Mouse (Mus musculus): ENCODE measurements around the gene Slbp. TPM values are rescaled to one million over a fixed set of nuclear protein-coding genes. Genes with fewer than 3 reads are reported as not detected.

The Slbp gene
- total RNA-seq, 2 experiments from 2014 or later: 50.1 to 56.5 TPM

DNA sequence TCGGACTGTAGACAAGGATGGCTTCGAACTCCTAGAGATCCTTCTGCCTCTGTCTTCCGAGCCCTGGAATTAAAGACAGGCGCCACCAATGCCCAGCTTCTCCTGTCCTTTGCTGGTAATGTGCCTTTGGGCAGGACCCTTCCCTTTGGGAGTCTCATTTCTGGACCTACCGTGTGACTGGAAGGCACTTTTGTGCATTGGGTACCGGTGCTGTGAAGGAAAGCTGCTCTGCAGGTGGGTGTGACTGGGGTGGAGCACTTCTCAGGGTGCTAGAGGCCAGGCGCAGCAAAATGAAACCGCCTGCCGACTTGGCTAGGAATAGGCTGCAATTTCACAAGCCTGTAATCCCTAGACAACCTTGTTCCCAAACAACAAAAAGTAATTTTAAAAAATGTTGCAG, 22.3 kb downstream of the Slbp start:
- DNase-seq: peak; percentile 68

DNA sequence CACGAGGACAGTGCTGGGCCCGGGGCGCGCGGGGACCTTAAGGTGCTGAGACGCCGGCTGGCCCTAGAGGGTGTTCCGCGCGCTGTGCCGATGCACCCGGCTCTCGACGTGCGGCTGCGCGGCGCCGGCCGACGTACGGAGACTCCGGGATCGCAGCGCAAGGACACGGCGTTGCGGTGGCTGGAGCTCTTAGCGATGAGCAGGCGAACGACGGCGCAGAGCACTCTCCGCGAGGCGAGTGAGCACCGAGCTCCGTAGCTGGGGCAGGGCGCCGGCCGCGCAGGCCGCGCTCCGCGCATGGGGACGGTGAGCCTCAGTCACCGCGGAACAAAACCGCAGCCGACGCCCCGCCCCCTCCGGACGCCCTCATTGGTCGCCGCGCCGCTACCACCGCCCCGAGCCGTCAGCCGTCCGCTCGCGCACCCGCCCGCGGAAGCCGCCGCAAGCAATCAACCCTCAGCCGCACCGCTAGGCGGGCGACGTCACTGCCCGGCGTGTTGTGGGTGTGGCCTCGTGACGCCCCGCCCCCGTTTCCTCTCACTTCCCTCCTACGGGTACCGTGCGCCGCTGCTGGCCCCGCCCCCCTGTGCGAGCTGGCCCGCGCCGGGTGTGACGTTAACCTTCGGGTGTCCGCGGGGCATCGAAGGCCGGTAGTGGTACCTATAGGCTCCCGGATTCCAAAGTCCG, 22.9 kb downstream of the Slbp start, which contains the start of the genes Fam53a and Gm9903:
Fam53a (minus strand) TSS at position 335 of the 687 bp plus-strand sequence.
Gm9903 (plus strand) TSS at position 625 of the 687 bp plus-strand sequence.
- DNase-seq: peak; percentile 100

DNA sequence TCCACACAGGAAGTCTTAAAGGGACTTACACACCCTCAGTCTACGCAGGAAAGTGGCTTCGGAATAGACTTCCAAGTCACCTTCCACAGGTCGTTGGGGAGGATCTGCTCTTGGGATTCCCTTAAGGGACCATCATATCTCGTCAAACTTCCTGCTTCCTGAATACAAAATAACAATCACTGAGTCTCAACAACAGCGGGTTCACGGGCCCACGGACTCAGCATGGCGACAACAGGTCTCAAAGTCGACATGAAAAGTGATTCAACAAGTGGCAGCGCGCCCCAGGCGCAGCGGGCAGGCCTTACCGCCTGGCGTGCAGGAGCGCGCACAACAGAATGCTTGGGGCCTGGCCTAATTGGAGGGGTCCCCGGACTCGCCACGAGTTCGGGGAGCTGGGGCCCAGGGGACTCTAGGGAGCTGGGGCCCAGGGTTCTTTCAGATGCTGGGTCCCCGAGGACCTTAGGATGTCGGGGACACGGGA, 23.5 kb downstream of the Slbp start:
- DNase-seq: peak; percentile 73

DNA sequence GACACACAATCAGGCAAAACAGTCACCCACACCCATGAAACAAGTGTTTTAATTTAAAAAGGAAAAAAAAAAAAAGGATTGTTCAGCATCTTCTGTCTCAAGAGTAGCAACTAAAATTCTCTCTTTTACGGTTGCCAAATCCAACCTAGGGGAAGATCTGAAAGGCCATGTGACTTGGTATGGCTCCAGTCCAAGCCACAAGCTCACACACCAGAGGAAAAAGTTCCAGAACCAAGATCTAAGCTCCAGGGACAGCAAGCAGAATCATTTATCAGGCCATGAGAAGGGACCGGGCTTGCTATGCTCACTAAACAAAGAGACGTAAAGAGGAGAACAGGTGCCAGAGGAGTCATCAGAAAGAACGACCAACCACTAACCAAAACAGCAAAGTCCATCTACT, 24.4 kb downstream of the Slbp start:
- peak; percentile 54 for DNase-seq

DNA sequence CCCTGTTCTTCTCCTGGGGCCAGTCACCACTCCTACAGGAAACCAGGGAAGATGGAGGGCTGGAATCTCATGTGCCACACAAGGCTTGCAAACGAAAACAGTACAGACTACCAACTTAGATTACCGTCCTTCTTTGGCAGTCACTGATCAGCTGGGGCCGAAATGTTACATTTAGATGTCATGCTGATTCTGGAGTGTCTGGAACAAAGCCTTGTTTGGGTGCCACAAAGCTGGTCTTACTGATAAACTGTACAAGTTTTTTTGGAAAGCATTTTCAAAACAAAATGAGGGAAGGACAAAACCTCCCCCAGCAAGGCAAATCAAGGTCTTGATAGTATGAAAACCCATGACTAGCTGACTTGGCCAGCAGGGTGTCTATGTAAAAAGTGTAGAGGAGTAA, 28.6 kb downstream of the Slbp start:
- DNase-seq: no peak

DNA sequence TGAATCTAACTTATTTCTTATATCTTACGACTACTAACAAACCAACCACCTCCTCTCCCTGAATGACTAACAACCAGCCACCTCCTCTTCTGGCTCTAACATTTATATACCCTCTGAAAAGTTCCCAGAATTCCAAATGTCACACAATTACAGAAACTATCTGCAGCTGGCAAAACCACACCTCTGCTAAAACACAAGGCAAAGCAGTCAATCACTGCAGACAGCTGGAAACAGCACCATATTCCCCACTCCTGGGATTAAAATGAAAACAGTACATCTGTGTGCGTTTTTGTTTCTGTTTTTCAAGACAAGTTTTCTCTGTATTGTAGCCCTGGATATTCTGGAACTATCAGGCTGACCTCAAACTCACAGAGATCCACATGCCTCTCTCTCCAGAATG, 29.7 kb downstream of the Slbp start:
- no peak for DNase-seq

DNA sequence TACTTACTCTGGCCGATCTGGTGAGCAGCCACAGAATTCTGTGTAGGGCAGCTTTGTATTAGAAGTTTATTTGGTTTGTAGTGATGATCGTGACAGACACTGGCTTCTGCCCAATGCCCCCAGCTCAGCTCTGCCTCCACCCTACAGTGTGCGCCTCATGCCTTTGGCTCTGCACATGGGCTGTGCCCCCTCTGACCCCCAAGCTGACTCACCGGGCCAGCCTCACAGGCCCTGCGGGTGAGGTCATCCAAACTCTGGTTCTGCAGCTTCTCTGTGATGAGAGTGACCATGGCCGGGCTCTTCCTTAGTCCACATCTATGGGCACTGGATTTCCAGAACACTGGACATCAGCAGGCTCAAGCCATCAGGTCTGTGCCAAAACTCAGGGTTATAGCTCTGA, 38.0 kb downstream of the Slbp start:
- peak; percentile 39 for DNase-seq

DNA sequence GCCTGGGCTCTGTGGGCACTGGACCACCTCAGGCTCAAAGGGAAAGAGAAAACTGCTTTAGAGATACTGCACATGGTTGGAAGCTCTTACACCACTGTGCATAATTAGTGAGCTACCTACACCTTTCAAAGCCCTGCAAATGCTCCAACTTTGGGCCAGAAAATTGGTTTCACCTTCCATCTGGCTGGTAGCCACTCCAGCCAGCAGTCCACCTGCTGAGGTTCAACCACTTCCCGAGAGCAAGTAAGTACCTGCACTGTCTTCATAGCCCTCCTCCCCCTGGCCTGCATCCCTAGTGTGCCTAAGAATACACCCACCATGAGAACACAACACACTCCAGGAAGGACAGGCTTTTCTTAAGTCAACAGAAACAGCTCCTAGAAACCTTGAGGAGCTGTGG, 40.6 kb downstream of the Slbp start:
- no peak for DNase-seq

DNA sequence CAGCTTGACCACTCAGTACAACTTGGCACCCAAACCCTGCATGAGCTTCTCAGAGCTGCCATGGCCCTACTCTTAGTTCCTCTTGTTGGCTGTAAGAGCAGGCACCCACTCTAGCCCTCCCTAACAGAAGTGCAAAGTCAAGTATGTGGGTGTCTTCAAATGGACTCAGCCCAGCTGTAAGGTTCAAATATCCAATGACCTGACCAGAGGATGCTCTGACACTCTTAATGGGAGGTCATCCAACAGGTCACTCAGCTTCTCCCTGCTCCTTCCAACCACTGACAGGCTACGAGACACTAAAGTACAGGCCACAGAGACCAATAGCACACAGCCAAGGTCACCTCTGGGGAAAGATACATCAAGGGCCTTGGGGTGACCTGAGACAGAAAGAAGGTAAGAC, 43.1 kb downstream of the Slbp start:
- DNase-seq: no peak

DNA sequence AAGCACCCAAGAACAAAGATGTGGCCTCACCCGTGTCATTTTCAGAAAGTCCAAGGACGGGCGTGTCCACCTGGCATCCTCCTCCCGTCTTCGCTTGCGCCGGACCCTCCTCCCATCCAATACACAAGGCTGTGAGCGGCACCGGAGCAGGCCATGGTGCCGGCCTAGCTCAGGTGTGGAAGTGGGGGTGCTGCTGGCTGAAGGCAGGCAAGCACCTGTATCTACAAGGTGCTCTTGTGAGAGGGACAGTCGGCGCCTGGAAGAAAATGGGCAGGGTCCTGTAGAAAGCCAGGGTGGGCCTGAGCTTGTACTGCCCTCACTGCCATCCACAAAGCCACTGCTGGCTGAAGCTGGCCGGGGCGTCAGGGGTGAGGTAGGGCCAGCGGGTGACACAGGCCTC, 44.9 kb downstream of the Slbp start:
- no peak for DNase-seq

DNA sequence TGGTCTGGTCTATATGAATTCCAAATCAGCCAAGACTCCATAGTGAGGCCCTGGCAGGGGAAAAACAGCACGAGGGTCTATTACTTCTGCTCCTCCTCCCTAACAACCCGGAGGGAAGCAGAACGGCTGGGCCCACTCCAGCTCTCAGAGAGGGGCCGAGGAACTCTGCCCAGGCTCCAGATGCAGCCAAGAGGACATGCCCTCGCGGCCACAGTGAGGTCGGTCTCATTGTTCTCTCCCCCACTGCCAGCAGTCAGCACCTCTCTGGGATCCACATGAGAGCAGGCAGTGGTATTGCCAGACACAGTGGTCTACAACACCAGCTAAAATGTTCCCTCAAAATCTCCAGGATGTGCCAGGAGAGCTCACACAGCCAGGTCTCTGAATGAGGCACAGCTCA, 45.7 kb downstream of the Slbp start:
- DNase-seq: no peak

DNA sequence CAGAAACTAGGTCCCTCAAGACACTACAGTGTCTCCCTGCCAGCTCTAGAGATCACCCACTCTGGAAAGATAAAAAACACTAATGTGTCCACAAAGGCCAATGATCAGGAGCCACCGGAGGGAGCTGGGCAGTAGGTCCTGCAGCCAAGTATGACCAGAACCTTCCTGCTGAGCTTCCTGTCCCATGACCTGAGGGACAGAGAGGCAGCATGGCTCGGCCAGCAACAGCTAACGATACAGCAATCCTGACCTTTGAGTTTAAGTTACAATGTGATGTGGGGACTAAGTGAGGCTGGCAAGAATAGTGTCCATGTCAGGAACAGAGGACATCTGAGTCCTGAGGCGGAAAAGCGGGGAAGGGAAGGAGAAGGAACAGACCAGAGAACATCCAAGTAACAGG, 47.1 kb downstream of the Slbp start:
- DNase-seq: no peak

DNA sequence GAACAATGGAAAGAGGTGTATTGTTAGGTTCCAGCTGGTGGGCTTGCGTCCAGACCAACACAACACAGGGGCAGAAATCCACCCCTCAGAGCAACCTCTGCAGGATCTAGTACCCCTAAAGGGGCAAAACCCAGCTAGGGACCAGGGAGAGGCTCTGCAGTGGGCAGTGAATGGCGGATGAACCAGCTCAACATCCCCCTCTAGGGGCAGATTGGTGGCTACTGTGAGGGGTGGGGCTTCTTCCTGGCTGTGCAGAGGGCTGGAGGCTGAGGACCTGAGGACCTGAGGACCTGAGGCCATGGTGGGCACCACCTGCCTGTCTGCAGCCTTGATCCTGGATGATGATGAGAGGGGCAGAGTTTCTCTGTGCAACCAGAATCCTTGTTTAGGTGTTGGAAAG, 58.8 kb downstream of the Slbp start:
- DNase-seq: no peak

DNA sequence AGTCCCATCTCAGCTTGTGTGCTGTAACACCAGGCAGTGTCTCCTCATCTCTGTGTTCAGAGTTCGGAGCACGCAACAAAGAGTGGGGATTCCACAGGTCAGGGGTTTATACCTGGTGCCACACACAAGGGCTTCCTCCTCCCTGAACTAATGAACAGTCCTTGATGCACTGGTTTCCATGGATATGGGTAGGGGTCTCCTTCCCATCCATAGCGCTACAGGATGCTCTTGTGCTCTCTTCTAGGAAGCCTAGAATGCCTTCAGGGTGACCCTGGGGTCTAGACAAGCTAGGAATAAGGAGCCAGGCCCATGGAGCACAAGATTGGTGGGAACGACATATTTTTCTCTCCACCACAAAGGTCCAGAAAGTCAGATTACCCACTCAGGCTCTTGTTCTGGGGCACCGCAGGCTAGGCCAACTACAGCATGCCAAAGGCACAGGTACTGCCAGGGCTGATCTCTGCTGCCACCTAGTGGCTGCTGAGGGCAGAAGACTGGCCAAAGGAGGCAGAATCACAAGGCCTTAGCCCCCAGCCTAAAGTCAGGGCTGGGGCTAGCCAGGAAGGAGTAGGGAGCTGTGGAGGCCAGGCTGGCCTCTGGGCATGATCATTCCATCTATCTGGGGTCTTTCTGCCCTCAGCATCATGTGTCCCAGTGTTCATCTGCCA, 63.0 kb downstream of the Slbp start:
- peak; percentile 85 for DNase-seq

DNA sequence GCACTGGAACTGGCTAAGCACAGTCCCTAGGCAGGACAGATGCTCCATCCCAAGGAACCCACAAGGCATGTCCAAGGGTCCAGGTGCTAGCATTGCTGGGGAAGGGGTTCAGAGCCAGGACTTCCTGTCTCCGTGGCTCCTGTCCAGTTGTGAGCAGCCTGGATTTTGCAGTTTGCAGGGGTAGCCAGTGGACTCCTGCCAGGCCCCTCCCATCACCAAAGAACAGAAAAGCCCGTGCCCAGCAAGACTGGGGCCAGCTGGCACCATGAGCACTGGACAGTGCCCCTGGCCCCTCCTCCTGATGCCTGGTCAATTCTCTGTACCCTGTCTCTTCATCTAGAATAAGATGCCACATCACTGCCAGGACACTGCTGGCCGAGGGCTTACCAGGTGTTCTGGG, 64.3 kb downstream of the Slbp start:
- DNase-seq: no peak

DNA sequence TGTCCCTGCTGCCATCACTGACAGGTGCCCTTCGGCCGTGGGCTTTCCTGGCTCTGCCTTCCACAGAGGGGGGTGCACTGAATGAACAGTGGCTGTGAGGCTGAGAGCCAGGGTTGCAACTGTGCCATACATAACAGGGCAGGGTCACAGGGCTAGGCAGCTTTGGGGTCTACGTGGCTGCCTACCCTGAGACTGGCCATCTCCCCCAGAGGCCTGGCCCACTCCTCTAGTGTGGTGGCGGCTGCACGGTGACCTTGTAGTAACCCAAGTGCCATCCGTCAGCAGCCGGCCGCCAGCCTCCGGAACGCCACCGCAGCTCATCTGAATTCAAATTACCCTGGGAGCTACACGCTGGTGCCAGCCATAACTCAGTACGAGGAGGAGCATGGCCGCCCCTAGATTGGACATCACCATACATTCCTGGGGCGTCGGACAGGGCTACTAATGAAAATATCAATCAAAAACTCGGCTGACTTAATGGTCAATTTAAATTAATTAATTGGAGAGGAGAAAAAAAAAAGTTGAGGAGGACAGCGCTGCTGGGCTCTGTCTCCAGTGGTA, 64.8 kb downstream of the Slbp start:
- DNase-seq: no peak

Other genes starting within 250 kb of the Slbp start
- gene Nkx1-1, start 218.6 kb downstream of the Slbp start, total RNA-seq (2021): not detected
- 10 to 100 TPM; 25.2 to 28.6 TPM for gene Fam53a, start 22.9 kb downstream of the Slbp start, total RNA-seq (2021)
- gene Gm9903, start 22.6 kb downstream of the Slbp start, total RNA-seq (2021): under 1 TPM; 0.39 to 0.48 TPM
- gene Tacc3, start 5.6 kb upstream of the Slbp start, total RNA-seq (2021): 10 to 100 TPM; 24.0 to 31.5 TPM
- gene Tmem129, start 5.8 kb upstream of the Slbp start, total RNA-seq (2021): 10 to 100 TPM; 18.6 to 21.7 TPM
- gene Fgfr3, start 69.1 kb upstream of the Slbp start, total RNA-seq (2021): 1 to 10 TPM; 4.8 to 8.8 TPM
- gene Letm1, start 130.2 kb upstream of the Slbp start, total RNA-seq (2021): 100 to 1,000 TPM; 160 to 165 TPM
- 10 to 100 TPM; 54.3 to 71.7 TPM for gene Nsd2, start 168.2 kb upstream of the Slbp start, total RNA-seq (2021)